Mouse (Mus musculus) megakaryocyte progenitor cell, adult 5-6 weeks (primary cell): ENCODE measurements at regions not wholly inside any gene's neighbourhood (a gene's known extent, or its start where the extent isn't known, plus 50 kb on each side); places are given as distances from the start of the nearest gene placed in this dataset.
"Not testable (repeated sequence)": the region's sequence is repeated elsewhere in the genome, so short reads cannot be mapped to it uniquely, and the experiment has no call there.

ENCODE experiments used
- ATAC-seq: replicated peaks from 2 replicates; pipeline ENCODE4 v1.8.0; 2016; ENCODE audit warnings: mild to moderate bottlenecking, moderate TSS enrichment, inconsistent platforms; ENCODE audit not compliant: poor library complexity

- ATAC-seq = no peak
Observed at GRCm38 (mm10) chr14:59075845-59076745, 66.6 kb downstream of the 1700129C05Rik start.

DNA sequence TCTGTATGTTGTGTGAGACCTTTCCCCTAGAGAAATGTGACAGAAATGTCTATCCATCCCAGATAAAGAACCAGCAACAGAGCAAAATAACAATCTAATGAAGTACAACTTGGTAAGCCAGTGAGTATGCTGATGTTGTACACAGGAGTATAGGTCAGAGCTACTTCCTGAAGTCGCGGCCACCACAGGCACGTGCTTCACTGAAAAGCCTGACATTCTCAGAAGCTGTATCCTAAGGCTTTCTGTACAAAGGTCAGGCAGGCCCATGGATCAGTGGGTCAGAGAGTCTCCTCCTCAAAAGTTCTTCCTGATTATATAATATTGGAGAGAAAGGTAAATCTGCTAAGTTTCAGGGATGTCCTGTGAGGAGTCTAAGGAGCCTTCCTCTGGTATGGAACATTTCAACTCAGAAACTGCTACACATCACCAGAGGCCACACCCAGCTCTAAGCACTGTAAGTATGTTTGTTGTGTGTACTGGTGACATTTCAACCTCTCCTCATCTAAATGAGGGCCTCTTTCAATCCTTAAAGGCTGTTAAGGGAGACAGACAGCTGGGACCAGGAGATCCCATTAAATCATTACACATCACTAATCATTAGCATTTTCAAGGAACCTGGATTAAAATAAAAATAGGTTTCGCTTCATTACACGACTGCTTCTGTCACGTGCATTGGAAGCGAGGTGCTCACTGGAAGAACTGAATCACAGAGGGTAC lies 70.2 kb downstream of the 1700129C05Rik start:
- no peak for ATAC-seq

DNA sequence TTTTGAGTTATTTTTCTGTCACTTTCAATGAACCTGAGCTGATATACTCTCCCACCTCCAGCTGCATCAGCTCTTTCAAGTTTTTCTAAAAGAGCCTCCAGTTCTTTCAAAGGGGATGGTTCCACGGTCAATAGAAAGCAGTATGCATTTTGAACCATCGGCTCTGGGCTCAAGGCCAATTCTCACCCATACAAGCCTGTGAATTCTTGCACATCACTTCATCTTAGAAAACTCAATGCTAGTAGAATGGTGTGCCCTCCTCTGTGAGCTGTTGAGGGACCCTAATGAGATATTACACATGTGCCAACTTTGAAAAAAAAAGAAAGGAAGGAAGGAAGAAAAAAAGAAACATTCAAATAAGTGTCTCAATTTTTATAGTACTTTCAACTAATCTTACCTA lies 72.6 kb downstream of the 1700129C05Rik start:
- ATAC-seq = no peak

GRCm38 (mm10) chr14:59066456-59067220 lies 76.1 kb downstream of the 1700129C05Rik start:
- no peak for ATAC-seq

DNA sequence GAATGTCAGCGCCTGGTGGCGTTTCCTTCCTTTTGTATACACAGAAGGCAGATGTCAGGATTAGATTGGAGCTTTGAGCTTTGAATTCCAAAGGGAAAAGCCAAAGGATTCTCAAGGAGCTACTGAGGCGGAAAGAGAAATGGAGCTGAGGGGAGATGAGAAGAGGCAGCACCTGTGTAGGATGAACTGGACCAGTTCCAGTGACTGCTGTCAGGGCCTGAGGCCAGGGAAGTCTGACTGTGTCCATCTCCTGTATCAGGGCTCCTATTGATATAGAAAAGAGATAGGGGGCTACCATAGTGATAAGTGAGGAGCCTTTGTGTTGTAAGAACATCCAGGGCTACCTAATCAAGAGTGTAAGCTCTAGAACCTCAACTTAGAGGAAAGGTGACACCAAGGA lies 79.5 kb downstream of the 1700129C05Rik start:
- ATAC-seq = no peak

DNA sequence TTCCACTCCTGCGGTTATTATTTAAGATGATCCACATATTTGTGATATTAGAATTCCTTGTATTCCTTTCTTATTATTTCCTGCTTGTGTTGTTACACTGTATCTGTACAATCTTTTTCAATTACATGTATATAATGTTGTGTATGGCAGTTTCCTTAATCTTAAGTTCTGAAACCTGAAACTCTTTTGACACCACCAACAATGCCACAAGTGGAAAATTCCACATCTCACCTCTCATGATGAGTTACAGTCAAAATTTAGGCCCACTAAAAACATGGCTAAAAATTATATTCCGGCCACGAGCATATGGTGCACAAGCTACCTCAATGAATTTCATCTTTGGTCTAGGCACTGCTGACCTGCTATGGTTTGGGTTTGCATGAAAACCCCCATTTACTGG lies 85.9 kb downstream of the 1700129C05Rik start:
- ATAC-seq = no peak

- ATAC-seq = no peak
Observed at GRCm38 (mm10) chr14:59055283-59055682, 87.4 kb downstream of the 1700129C05Rik start.

- ATAC-seq = no peak
Observed at GRCm38 (mm10) chr14:59052421-59052820, 90.3 kb downstream of the 1700129C05Rik start.

DNA sequence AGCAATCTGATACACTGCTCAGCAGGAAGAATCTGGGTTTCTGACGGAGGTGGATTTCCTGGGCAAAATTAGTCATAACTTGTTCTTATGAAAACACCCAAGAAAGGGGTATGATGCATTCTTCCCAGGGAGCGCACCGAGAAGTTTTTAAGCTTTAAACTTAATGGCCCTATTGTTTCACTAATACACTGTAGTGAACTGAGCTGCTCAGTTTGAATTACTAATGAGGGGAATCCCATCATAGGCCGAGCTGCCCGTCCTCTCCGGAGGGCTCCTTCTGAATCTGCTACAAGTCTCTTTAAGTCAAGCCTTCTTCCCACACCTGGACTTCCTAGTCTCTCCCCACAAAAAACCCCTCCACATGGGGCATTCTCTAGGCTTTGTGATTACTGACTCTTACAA lies 91.2 kb downstream of the 1700129C05Rik start:
- no peak for ATAC-seq

DNA sequence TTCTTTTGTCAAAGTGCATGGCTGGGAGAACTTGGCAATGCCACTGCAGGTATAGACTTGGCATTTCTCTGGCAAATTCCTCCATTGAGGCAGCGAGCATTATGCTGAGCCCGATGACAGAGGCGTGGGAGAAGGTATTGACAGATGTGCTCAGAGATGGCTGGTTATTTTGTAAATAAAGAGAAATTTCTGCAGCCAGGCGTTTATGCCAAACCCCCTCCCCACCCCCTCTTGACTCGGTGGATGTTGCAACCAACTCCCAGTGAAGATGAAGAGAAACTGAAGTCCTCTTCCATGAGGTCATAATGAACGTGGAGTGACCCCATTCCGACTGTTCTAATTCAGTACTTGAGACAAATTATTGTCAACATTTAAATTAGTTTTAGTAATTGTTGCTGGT lies 97.0 kb downstream of the 1700129C05Rik start:
- no peak for ATAC-seq

DNA sequence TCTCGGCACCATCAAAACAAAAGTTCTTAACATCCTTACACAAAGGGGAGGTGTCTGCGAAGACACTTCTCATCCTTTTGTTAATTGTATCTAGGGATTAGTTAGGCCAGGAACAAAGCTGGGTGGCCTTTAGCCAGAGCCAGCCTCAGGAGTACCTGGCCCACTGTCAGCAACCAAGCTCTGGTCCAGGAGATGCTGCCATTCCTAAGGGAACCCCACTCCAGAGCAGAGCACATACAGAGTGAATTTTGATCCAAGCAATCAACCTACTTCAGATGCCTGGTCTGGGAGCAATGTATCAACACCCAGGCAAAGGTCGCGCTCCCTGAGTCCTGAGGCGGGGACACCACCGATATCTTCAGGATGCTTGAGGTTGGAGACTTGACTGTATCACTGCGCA lies 97.5 kb downstream of the 1700129C05Rik start:
- no peak for ATAC-seq

DNA sequence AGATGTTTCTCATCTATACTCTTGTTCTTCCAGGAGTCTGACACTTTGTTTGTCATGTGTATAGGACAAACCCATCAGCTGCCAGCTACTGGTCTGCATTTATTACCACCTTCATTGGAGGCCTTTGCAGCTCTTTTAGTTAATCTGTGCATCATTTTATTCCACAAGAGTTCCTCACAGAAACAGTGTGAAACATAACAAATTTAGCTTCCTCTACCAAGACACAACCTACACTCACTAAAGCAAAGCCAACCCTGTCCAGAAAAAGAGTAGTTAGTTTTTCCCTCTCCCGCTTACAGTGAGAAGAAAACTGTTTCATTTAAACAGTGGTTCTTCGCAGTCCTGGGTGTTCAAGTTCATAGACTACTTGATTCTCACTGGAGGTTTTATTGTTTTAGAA lies 100.5 kb downstream of the 1700129C05Rik start:
- ATAC-seq = no peak

DNA sequence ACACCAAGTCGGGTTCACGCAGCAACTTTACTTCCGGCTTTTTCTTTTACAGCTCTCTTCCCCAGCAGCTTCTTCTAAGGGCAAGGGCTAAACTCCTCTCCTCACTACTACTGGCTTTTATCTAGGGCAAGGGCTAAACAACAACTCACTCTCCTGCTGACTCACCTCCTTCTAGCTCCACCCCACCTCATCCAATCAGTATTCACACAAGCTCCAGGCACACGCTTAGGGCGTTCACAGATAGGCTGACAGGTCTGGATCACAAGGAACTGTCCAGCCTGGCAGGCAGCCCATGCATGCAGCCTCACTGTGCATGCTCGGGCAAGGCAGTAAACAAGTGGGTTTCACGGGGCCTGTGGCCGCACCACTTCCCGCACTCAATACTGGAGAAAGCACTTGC lies 116.9 kb downstream of the 1700129C05Rik start:
- not testable (repeated sequence) for ATAC-seq

GRCm38 (mm10) chr14:59009534-59009933 lies 133.2 kb downstream of the 1700129C05Rik start:
- ATAC-seq = no peak

DNA sequence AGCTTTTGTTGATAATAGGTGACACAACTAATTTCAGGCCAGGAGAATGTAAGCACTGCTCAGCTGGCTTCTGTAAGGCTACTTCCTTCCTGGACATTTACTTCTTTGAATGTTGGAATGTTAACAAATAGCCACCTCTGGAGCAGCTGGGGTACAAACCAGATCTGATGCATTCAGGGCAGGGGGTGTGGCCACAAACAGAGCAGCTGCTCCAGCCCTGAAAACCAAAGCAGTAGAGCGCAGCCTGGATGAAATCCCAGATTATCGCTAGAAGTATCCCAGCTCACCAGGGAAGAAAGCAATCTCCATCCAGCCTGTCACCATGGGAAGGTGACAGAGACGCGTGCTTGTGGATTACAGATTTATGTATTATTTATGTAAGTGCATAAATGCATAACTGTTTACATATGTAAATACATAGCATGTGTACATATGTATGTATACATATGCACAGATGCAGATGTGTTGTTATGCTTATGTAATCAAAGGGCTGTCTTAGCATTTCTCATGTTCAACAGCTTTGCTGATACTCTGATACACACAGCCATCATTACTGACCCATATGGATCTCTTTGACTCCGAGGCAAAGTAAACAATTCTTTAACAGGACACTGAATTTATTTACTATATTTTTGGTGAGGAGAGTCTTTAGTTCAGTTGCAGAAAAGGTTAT lies 143.5 kb downstream of the 1700129C05Rik start:
- ATAC-seq = no peak

DNA sequence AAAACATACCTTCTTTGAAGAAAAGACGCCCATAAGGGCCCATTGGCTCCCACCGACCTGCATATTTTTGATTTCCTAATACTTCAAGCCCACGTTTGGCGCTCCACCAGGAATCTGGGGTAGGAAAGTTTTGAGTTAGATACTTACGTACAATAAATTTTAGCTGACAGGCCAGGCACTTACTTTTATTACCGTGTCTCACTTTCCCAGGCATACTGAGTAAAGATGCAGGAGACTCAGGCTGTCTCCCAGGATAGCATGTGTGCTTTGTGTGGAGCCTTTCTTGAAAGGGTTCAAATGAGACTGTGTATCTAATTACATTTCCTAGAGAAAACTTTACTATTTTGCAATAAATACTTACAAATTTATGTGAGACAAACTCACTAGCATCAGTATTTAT lies 147.7 kb downstream of the 1700129C05Rik start:
- ATAC-seq = no peak

- no peak for ATAC-seq
Observed at GRCm38 (mm10) chr14:58989644-58990217, 153.0 kb downstream of the 1700129C05Rik start.

- ATAC-seq = no peak
Observed at GRCm38 (mm10) chr14:58987688-58988087, 155.0 kb downstream of the 1700129C05Rik start.

GRCm38 (mm10) chr14:58985838-58986237 lies 156.9 kb downstream of the 1700129C05Rik start:
- no peak for ATAC-seq

- ATAC-seq = no peak
Observed at GRCm38 (mm10) chr14:58976791-58977190, 165.9 kb downstream of the 1700129C05Rik start.
